Mouse (Mus musculus) adrenal gland, adult 8-10 months (tissue): ENCODE results near the gene Raly. TPM values are rescaled to one million over a fixed set of nuclear protein-coding genes. Genes with fewer than 3 reads are reported as not detected.
"Not testable (repeated sequence)": the region's sequence is repeated elsewhere in the genome, so short reads cannot be mapped to it uniquely, and the experiment has no call there.

Experiments used
- DNase-seq: peaks from one replicate; pipeline ENCODE4 v3.0.0; 2022
- total RNA-seq, 4 experiments: library from RNA; stranded (reverse); gene quantifications; 2 replicates each; pipeline ENCODE4 v1.2.4; 2022

The Raly gene
- total RNA-seq, 4 experiments from 2014 or later: 186 to 218 (median 200) TPM

DNA sequence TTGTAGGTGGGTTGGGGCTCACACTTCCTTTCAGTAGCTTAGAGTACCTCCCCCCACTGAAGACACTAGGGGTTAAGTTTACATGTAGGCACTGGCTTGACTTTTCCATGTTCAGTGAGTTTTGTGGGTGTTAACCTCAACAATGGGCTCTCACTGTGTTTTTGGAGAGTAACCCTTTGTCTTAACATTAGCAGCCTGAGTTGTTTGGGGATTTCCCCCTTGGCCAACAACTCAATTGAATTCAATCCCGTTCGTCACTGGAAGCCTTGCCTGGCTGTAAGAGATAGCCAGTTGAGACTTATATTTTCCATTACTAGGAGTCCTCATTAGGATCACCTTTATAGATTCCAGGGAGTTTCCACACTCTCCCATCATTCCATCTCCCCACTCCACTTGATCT is 45.6 kb downstream of the Raly start:
- DNase-seq: no peak

DNA sequence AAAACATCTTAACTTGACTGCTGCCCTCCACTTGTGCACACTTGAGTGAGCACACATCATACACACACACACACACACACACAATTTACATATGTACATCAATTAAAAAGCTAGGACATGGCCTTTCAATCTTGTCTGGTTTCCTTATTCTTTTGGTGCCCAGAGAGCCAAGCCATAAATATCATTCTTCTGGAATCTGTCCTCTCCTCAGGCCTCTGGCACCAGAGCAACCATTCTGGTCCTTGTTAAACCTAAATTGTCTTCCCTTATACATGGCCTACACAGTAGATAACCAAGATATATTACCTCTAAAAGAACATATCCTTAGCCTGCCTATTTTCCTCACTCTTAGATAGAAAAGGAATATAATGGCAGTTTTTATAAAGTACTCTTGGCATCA is 57.2 kb downstream of the Raly start:
- DNase-seq: no peak

DNA sequence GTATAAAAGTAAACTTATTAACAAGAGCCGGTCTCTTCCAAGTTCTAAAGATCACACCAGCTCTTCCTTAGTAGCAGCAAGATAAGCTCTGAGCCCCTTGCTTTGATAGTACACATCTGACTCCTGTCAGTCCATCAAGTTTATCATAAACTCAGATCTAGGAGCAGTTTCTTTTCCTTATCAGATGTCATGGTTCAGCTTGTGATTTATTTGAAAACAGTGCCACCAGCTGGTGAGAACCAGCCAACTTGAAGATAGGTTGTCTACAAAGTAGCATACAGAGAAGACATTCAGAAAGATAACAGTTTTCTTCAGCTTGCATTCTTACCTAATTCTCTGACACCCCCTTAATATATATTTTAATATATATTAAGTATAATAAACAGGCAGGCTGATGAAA is 64.5 kb downstream of the Raly start:
- peak; percentile 26 for DNase-seq

DNA sequence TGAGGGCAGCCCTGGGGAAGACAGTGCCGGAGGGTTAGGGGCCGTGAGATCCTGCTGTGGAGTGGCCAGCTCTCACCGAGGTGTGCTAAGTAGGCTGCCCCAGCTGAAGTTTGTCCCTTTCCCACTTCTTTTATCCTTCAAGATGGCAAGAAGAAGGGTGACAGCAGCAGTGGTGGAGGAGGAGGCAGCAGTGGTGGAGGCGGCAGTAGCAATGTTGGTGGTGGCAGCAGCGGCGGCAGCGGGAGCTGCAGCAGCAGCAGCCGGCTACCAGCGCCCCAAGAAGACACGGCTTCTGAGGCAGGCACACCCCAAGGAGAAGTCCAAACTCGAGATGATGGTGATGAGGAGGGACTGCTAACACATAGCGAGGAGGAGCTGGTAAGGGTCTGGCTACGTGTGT is 72.8 kb downstream of the Raly start:
- no peak for DNase-seq

DNA sequence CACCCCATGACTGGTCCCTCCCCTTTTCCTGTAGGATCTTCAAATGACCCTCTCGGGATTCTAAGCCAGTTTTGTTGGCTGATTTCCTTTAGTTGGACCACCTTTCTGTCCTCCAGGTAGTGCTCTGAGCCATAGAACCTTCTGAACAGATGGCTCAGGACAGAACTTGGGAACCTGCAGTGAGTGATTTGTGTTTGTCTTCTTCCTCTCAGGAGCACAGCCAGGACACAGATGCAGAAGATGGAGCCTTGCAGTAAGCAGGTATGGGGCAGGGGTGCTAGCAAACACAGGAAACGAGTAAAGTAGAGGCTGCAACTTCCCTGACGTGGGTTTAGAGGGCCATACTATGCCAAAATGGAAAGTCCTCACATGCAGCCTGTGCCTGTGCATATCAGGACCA is 74.8 kb downstream of the Raly start:
- DNase-seq: no peak

DNA sequence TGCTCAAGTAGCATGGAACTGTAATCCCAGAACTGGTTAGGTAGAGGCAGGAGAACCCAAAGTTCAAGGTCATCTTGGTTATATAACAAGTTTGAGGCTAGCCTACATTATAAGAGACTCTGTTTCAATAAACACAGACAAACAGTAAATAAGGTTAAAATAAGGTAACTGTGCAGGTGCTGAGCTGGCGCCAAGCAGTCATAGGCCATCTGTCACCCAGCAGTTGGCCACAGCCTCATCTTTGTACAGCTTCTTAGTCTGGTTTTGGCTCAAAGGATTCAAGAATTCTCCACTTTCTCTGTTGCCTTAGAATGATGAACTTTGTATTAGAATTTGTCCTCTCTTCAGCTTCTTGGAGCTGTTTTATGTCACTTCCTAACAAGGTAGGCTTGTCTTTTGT is 77.2 kb downstream of the Raly start:
- no peak for DNase-seq

DNA sequence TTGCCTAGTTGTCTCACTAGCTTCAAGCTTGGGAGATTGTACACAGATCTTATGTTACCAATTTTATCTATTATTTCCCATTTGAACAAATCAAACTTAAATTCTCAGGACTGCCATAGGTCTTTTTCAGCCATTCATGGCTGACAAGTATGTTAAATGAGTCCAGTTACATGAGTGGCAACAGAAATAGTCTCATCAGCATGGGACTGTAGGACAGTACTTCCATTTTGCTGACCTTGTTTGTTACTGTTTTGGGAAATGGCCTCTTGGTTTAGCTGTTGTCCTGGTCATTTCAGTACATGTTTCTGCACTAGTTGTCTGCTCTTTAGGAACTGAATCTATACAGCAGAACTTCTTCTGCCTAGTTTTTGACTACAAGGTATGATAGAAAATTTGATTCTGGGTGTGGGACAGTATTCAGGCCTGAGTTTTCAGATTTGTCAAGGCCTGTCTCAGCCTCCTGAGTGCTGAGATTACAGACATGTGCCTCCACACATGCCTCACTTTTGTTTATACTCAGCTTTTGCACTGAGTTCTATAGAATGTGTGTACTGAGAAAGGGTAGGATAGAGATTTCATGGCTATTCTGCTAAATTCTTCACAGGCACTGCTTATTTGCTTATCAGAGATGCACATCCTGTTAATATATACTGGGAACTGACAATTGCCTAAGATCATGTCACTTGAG is 79.2 kb downstream of the Raly start:
- no peak for DNase-seq

DNA sequence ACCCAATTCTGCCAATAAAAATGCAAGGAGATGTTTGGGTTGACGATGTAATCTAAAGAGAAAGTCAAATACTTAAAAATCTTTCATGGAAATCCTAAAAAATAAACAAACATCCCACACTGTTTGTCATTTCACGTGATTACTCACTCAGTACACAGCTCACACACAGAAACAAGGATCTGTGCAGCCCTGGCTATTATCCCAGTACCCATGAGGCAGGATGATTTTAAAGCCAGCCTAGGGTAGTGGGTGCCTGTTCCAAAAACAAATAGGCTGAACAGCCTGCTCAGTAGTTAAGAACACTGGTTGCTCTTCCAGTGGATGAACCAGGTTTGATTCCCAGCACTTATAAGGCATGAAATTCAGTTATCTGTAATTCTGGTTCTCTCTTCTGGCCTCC is 85.7 kb downstream of the Raly start:
- DNase-seq: no peak

DNA sequence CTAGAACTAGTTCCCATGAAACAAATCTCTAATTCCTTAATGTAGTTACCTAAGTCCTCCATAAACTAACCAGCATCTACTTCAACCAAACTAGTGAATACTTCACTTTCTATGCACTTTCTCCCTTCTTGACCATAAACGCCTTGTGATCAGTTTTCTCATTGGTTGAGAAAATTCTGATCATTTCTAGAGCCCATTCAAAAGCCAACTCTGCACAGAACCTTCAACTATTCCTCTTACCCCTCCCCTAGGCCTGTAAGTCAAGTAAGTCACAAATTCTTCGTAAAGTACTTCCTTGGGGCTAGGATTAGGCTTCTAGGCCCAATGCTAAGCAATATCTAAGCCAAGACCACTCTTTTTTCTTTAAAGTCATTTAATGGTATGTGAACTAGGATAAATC is 100.7 kb downstream of the Raly start:
- no peak for DNase-seq

DNA sequence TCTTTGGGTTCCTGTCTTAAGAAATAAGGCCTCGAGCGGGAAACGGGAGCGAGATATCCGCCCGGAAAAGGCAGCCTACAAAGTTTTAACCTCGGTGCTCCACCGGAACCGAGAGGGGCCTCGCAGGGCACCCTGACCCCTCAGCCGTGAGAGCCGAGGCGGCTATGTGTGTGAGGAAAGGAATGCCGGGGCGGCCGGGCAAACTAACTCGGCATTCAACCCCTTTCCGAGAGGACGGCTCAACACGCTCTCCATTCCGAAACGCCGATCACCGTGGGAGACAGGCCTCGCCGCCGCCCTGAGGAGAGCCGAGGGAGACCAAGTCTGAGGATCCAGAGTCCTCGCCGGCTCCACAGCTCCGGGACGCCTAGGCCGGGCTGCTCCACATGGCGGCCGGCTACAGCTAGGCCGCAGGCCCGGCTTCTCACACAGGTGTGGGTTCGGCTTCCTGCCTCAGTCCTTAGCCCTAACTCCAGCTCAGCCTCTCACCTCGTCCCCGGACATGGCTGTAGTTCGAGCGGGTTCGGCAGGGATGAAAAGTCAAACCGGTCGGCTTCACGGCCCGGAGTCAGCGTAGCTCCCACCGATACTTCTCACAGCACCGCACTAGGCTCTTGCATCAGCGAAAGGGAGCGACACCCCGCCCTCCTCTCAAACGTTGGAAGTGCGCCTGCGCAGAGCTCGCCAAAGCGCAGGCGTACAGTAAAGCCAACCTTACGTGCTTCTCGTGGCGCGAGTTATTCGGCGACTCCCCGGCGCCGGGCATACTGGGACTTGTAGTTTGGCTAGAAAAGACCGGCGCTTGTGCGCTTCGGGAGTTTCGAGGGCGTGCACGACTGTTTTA is 101.5 kb downstream of the Raly start, which contains the start of gene Eif2s2:
Gene Eif2s2 (minus strand): TSS at position 735 of the 844 bp plus-strand sequence.
- peak; percentile 97 for DNase-seq

DNA sequence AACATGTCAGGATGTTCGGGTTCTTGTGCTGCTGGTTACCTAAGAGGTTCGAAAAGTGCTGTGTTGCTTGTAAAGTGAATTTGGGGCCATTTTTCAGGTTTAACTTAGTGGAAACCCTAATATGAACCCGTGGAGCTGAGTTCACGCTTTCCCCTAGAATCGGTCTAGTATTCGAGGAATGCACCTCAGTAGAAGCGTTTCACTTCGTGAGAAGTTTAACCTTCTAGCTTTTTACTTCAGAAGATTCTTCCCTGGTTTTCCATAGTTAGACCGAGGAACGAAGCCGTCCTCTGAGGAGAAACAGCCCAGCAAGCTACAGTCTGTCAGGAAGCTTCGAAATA is 102.1 kb downstream of the Raly start:
- no peak for DNase-seq

DNA sequence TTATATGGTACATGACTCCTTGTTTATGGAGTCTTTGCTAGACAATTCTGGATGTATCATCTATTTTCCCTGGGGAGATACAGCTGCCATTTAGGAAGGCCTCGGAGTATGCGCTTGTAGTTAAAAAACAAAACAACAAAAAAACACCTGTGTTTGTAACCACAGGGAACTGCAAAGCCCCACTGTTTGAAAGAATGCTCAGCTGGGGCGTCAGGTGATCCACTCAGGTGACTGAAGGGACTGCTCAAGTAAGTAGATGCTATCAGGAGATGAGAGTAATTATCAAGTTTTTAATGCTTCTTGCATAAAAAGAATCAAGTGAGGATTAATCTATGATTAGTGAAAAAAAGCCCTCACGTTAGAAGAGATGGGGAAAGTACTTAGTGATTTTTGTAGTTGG is 102.7 kb downstream of the Raly start:
- no peak for DNase-seq

DNA sequence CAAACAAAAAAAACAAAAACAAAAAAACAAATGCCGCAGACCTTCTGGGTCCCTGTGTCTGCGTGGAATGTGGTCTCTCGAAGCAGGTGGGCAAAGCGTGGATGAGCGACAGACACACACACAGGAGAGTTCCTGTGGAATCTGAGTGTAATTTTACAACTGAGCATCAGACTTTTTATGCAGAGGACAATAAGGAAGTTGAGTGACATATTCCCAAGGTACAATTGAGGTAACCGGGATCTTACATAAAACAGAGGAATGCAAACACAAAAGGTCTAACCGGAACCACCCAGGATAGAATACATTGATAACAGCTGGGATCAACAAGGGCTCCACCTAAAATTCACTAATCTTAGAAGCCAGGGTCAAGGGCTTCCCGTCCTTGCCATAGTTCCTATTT is 108.1 kb downstream of the Raly start:
- not testable (repeated sequence) for DNase-seq

DNA sequence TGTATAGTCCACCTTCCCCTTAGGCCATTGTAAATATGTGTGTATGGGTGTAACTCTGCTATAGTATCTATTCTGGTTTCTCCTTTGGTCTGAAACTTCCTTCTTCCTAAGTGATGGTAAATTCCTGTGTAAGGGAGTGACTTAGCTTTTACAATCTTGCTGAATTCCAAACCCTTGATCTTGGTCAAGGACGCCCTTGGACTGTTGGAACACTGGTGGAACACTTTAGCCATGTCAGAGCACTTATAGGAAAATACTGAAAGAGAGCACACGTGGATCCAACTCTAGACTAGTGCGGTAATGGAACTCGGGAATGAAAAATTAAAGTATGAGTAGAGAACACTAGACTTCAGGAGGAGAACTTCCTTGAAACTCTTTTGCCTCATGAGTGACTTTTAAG is 108.5 kb downstream of the Raly start:
- DNase-seq: not testable (repeated sequence)

DNA sequence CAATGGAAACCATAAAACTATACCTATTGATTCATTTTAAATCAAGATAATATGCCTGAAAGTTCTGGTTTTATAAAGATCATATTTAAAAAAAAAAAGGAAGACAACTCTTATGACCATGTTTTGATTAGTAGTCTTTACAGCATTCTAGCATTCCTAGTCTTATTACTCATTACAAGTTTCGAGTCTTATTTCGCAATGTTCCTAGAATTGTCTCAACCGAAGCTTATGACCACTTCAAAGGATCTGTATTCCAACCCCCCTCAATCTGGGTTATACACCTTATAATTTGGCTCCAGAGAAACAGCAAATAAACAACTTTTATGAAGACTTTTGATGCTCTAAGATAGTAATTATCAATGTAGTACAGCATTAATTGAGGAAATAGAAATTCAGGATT is 111.2 kb downstream of the Raly start:
- no peak for DNase-seq

DNA sequence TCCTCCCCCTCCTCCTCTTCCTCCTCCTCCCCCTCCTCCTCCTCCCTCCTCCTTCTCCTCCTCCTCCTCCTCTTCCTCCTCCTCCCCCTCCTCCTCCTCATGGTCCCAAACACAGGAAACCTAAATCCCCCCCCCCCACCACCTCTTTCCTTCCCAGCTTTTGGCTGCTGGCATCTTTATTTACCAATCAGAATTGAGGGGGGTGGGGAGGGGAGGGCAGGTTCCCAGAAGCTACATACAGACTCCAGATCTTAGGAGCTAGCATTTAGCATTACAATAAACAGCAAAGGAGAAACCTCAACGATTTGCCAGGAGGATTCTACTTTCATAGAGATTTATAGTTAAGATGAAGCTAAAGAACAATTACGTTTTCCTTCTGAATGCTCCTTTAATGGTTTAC is 114.9 kb downstream of the Raly start:
- no peak for DNase-seq

DNA sequence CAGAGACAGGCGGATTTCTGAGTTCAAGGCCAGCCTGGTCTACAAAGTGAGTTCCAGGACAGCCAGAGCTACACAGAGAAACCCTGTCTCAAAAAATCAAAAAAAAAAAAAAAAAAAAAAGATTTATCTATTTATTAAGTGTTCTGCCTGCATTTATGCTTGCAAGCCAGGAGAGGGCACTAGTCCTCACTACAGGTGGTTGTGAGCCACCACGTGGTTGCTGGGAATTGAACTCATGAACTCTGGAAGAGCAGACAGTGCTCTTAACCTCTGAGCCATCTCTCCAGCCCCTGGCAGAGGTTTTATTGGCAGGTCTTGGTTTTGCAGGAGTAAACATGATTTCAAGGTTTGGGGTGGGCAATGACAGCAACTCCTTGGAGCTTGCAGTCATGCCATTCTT is 117.3 kb downstream of the Raly start:
- not testable (repeated sequence) for DNase-seq

DNA sequence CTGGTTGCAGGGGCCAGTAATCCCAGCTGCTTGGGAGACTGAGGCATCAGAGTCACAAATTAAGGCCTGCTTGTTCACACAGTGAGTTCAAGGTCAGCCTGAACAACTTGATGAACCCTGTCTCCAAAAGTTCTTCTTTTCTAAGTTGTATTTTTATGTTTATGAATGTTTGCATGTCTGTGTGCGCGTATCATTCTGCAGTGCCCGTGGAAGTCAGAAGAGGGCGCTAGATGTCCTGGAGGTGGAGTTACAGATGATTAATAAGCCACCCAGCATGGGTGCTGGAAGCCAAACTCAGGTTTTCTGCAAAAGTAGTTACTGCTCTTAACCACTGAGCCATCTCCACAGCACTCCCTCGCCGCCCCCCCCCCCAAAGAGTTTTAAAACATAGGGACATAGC is 118.9 kb downstream of the Raly start:
- DNase-seq: no peak

DNA sequence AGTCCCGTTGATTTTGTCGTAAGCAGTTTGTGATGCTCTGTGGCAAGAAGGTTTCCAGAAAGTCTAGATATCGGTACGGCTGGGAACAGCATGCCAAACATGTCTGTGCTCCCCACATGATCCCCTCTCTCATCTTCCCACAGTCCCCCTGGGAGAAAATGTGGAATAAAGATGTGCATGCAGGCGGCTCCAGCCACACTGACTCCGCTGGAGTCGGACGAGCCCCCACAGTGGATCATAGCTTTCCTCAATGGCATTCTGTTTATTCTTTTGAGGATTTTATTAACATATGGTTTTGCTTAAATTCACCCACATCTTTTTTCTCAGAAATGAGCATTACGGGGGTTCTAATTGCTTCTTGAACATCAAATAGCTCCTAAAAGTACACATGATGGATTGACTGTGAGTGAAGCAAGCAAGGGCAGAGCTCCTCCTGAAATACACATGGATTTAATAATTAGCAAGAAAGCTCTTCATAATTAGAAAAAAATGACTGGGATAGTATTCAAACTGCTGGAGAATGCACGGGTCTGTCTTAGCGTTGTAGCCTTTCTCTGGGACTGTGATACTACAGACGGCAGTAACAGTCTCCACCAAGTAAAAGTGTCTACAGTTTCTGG is 125.1 kb downstream of the Raly start:
- DNase-seq: no peak

DNA sequence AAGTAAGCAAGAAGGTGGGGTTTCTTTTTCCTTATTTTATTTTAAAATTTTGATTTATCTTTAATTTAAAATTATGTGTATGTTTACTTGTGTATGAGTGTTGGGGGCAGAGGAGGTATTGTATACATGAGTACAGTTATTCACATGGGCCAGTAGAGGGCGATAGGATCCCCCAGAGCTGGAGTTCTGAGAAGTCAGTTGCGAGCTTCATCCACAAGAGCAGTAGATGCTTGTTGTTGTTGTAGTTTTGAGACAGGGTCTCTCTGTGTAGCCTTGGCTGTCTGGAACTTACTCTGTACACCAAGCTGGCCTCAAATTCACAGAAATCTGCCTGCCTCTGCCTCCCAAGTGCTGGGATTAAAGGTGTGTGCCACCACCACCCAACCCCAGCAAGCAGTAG is 125.7 kb downstream of the Raly start:
- no peak for DNase-seq
